Mouse (Mus musculus): ENCODE results near the gene Nes. TPM values are rescaled to one million over a fixed set of nuclear protein-coding genes. Genes with fewer than 3 reads are reported as not detected.
A peak's percentile ranks its signal among the peaks of the same experiment; 100 is the strongest.

Gene Nes
- 92.0 and 99.9 TPM in 2 replicates for polyA plus RNA-seq (2014; fragmentation: Nextera tagmentation; extraction: Ambion mirVana)

GRCm38 (mm10) chr3:87970939-87971488 lies at the start of gene Nes:
Nes (plus strand) TSS chr3:87971078.
- Histone ChIP-seq H3K4me1 (replicated peaks; ENCODE audit: control insufficient read depth, insufficient read depth, low read length) (peaks cover 22% of the 10 kb centered on the region; the same call in 1 of the 2 replicates), H3K9me3 (ENCODE audit: control insufficient read depth, low read length) (no peaks in the 10 kb centered on the region), H3K4me3 (ENCODE audit: low read depth, low read length) (peak within 1 kb of the TSS; percentile 90), H3K27me3 (ENCODE audit: control insufficient read depth, insufficient read depth, low read length) (no peaks in the 10 kb centered on the region), H3K27ac (ENCODE audit: low read depth, low read length) (peak within 1 kb of the TSS; percentile 99), H3K36me3 (ENCODE audit: control insufficient read depth, insufficient read depth, low read length) (peaks cover 7% of the 10 kb centered on the region), H3K9ac (ENCODE audit: low read length) (peak within 1 kb of the TSS; percentile 95), H3K4me2 (ENCODE audit: low read depth, low read length, severe bottlenecking) (peak within 1 kb of the TSS; percentile 85)
- under 1% methylated on average over 44 of the region's 44 CpGs for WGBS
- peak; percentile 95 for DNase-seq (ENCODE audit: low spot score)
- ATAC-seq (replicated peaks; ENCODE audit: low FRiP score), result peak; percentile 75

DNA sequence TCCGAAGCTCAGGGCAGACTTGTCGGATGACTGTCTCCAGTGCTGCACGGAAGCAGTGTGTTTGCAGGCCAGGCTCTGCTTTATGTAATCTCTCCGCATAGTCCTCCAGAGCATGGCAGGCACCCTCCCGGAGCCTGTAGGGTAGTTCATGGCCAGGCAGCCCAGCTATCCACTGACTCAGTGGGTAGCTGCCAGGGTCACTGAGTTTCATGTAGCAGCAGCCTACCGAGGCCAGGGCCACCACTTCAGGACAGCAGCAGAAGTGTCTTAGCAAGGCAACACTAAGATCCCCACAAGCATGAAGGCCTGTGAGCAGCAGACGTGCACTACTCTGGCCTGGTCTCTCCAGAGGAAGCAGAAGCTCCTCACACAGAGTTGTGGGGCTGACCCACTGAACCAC lies 45.9 kb upstream of the Nes start:
- Histone ChIP-seq H3K4me2 (ENCODE audit: low read depth, low read length, severe bottlenecking) (no peak overlapping the region), H3K9ac (ENCODE audit: low read length) (no peak overlapping the region), H3K4me1 (replicated peaks; ENCODE audit: control insufficient read depth, insufficient read depth, low read length) (peaks cover 6% of the 10 kb centered on the region), H3K27me3 (ENCODE audit: control insufficient read depth, insufficient read depth, low read length) (no peaks in the 10 kb centered on the region), H3K36me3 (ENCODE audit: control insufficient read depth, insufficient read depth, low read length) (peaks cover 10% of the 10 kb centered on the region), H3K4me3 (ENCODE audit: low read depth, low read length) (no peak overlapping the region), H3K27ac (ENCODE audit: low read depth, low read length) (no peak overlapping the region), H3K9me3 (ENCODE audit: control insufficient read depth, low read length) (no peaks in the 10 kb centered on the region)
- DNase-seq (ENCODE audit: low spot score) (no peak), ATAC-seq (replicated peaks; ENCODE audit: low FRiP score) (no peak)
- WGBS, result 92% methylated on average over 7 of the region's 7 CpGs

DNA sequence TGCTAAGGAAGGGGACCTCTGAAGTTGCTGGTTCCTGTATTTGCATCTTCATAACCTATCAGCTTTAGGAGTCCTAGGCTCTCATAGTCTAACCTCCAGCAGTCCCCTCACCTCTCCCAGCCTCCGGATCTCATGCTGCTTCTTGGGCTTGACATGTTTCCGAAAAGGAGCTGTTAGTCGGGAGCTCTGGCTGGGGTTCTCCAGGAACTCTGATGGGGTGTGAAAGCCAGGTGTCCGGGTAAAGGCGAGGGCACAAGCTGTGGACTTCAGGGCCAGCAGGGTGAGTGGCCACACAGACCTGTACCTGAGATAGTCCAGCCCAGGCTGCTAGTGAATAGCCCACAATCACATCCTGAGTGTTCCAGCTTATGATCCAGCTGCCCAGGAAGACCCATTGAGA lies 43.4 kb upstream of the Nes start:
- DNase-seq (ENCODE audit: low spot score), result no peak
- Histone ChIP-seq H3K9me3 (ENCODE audit: control insufficient read depth, low read length) (no peaks in the 10 kb centered on the region), H3K9ac (ENCODE audit: low read length) (no peak overlapping the region), H3K27ac (ENCODE audit: low read depth, low read length) (no peak overlapping the region), H3K4me1 (replicated peaks; ENCODE audit: control insufficient read depth, insufficient read depth, low read length) (peaks cover 10% of the 10 kb centered on the region), H3K4me3 (ENCODE audit: low read depth, low read length) (no peak overlapping the region), H3K4me2 (ENCODE audit: low read depth, low read length, severe bottlenecking) (no peak overlapping the region), H3K36me3 (ENCODE audit: control insufficient read depth, insufficient read depth, low read length) (peaks cover 16% of the 10 kb centered on the region), H3K27me3 (ENCODE audit: control insufficient read depth, insufficient read depth, low read length) (no peaks in the 10 kb centered on the region)
- ATAC-seq (replicated peaks; ENCODE audit: low FRiP score), result no peak
- 96% methylated on average over 5 of the region's 5 CpGs for WGBS

GRCm38 (mm10) chr3:87929341-87930077 lies 41.4 kb upstream of the Nes start:
- Histone ChIP-seq H3K27ac (ENCODE audit: low read depth, low read length) (0 out of 2 replicates have a peak overlapping the region, but pooled peaks have one; percentile 25), H3K4me2 (ENCODE audit: low read depth, low read length, severe bottlenecking) (peak overlapping the region; percentile 68), H3K27me3 (ENCODE audit: control insufficient read depth, insufficient read depth, low read length) (no peaks in the 10 kb centered on the region), H3K9ac (ENCODE audit: low read length) (peak overlapping the region; percentile 92), H3K36me3 (ENCODE audit: control insufficient read depth, insufficient read depth, low read length) (peaks cover 19% of the 10 kb centered on the region), H3K4me3 (ENCODE audit: low read depth, low read length) (peak overlapping the region; percentile 93), H3K4me1 (replicated peaks; ENCODE audit: control insufficient read depth, insufficient read depth, low read length) (peaks cover 10% of the 10 kb centered on the region), H3K9me3 (ENCODE audit: control insufficient read depth, low read length) (no peaks in the 10 kb centered on the region)
- DNase-seq (ENCODE audit: low spot score) (no peak), ATAC-seq (replicated peaks; ENCODE audit: low FRiP score) (no peak)
- WGBS, result 9% methylated on average over 26 of the region's 26 CpGs

DNA sequence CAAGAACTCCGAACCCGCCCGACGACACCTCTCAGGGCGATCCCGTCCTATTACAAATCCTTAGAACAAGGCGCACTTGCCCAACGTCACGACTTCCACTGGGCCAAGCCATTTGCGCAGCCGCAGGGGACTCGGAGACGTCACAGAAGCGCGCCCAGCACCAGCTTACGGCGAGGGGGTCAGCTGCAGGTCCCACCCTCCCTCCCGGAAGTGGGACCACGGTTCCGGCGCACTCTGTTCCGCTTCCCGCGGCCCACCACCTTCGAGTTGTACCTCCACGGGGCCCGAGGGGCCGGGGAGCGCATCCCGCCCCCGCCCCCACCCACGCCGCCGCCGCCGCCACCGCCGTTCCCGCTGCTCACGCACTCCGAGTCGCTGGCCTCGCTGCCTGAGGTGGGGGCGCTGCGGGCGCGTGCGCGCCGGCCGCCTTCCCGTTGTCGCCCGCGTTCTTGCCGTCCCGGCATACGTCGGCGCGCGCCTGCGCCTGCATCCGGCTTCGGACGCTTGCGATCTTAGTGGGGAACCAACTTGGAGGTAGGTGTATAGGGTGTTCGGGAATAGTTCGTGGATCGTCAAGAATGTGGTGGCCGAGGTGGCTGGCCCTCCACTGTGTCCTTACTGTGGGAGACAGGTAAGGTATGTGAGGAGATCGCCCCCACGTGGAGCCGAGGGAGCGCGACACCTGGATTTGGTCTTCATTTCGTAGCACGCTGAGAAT lies 40.6 kb upstream of the Nes start, which contains the start of the genes Isg20l2 and Rrnad1:
Gene Isg20l2 (plus strand): TSS at position 237 of the 718 bp plus-strand sequence.
Gene Rrnad1 (minus strand): TSS at position 640 of the 718 bp plus-strand sequence.
- peak within 1 kb of the TSS; percentile 92 for H3K9ac ChIP-seq (ENCODE audit: low read length)
- H3K4me1 ChIP-seq (replicated peaks; ENCODE audit: control insufficient read depth, insufficient read depth, low read length), result peaks cover 10% of the 10 kb centered on the region
- peak within 1 kb of the TSS; percentile 68 for H3K4me2 ChIP-seq (ENCODE audit: low read depth, low read length, severe bottlenecking)
- under 1% methylated on average over 75 of the region's 78 CpGs for WGBS
- peak within 1 kb of the TSS; percentile 93 for H3K4me3 ChIP-seq (ENCODE audit: low read depth, low read length)
- no peaks in the 10 kb centered on the region for H3K9me3 ChIP-seq (ENCODE audit: control insufficient read depth, low read length)
- no peaks in the 10 kb centered on the region for H3K27me3 ChIP-seq (ENCODE audit: control insufficient read depth, insufficient read depth, low read length)
- peak within 1 kb of the TSS; percentile 75 for H3K27ac ChIP-seq (ENCODE audit: low read depth, low read length)
- peak; percentile 98 for DNase-seq (ENCODE audit: low spot score)
- peak; percentile 96 for ATAC-seq (replicated peaks; ENCODE audit: low FRiP score)
- peaks cover 16% of the 10 kb centered on the region for H3K36me3 ChIP-seq (ENCODE audit: control insufficient read depth, insufficient read depth, low read length)

DNA sequence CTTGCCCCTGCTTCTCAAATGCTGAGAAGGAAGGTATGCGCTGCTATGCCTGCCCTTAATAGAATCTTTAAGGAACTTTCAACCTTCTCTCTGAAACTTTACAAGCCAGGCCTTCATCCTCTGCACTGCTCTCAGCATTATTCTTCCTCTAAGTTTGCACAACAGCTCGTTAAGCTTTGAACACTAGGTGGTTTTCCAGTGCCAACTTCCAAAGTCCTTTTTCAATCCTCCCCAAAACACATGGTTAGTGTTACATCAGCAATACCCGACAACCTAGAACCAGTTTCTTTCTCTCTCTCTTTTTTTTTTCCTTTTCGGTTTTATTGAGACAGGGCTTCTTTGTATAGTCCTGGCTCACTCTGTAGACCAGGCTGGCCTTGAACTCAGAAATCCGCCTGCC lies 36.9 kb upstream of the Nes start:
- Histone ChIP-seq H3K4me3 (ENCODE audit: low read depth, low read length) (no peak overlapping the region), H3K9me3 (ENCODE audit: control insufficient read depth, low read length) (no peaks in the 10 kb centered on the region), H3K36me3 (ENCODE audit: control insufficient read depth, insufficient read depth, low read length) (peaks cover 15% of the 10 kb centered on the region; the same call in 1 of the 2 replicates), H3K9ac (ENCODE audit: low read length) (no peak overlapping the region), H3K4me1 (replicated peaks; ENCODE audit: control insufficient read depth, insufficient read depth, low read length) (peaks cover 14% of the 10 kb centered on the region), H3K27ac (ENCODE audit: low read depth, low read length) (no peak overlapping the region), H3K27me3 (ENCODE audit: control insufficient read depth, insufficient read depth, low read length) (no peaks in the 10 kb centered on the region), H3K4me2 (ENCODE audit: low read depth, low read length, severe bottlenecking) (no peak overlapping the region)
- ATAC-seq (replicated peaks; ENCODE audit: low FRiP score) (no peak), DNase-seq (ENCODE audit: low spot score) (no peak)
- WGBS, result 86% methylated on average over 5 of the region's 5 CpGs

- WGBS, result 73% methylated on average over 4 of the region's 4 CpGs
- peaks cover 11% of the 10 kb centered on the region; the same call in 1 of the 2 replicates for H3K4me1 ChIP-seq (replicated peaks; ENCODE audit: control insufficient read depth, insufficient read depth, low read length)
- no peaks in the 10 kb centered on the region for H3K27me3 ChIP-seq (ENCODE audit: control insufficient read depth, insufficient read depth, low read length)
- no peak overlapping the region for H3K27ac ChIP-seq (ENCODE audit: low read depth, low read length)
- H3K4me2 ChIP-seq (ENCODE audit: low read depth, low read length, severe bottlenecking), result no peak overlapping the region
- no peak overlapping the region for H3K4me3 ChIP-seq (ENCODE audit: low read depth, low read length)
- ATAC-seq (replicated peaks; ENCODE audit: low FRiP score) (no peak), DNase-seq (ENCODE audit: low spot score) (no peak)
- no peak overlapping the region for H3K9ac ChIP-seq (ENCODE audit: low read length)
- no peaks in the 10 kb centered on the region for H3K9me3 ChIP-seq (ENCODE audit: control insufficient read depth, low read length)
- peaks cover 15% of the 10 kb centered on the region; the same call in 1 of the 2 replicates for H3K36me3 ChIP-seq (ENCODE audit: control insufficient read depth, insufficient read depth, low read length)
Observed at GRCm38 (mm10) chr3:87934501-87934900, 36.4 kb upstream of the Nes start.

DNA sequence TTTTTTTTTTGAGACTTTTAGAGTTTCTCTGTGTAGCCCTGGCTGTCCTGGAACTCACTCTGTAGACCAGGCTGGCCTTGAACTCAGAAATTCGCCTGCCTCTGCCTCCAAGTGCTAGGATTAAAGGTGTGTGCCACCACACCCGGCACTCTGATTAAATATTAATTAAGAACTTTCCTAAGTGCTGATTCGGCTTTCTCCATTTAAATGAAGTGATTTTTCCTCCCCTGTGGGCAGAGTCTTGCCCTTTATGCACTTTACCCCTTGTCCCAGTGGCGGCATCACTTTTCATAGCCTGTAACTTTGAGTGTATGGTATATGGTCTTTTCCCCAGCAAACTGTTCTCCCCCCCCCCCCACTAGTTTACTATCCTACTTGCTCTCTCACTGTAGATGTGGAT lies 35.7 kb upstream of the Nes start:
- Histone ChIP-seq H3K27ac (ENCODE audit: low read depth, low read length) (no peak overlapping the region), H3K4me2 (ENCODE audit: low read depth, low read length, severe bottlenecking) (no peak overlapping the region), H3K27me3 (ENCODE audit: control insufficient read depth, insufficient read depth, low read length) (no peaks in the 10 kb centered on the region), H3K4me3 (ENCODE audit: low read depth, low read length) (no peak overlapping the region), H3K4me1 (replicated peaks; ENCODE audit: control insufficient read depth, insufficient read depth, low read length) (peaks cover 11% of the 10 kb centered on the region; the same call in 1 of the 2 replicates), H3K9ac (ENCODE audit: low read length) (no peak overlapping the region), H3K36me3 (ENCODE audit: control insufficient read depth, insufficient read depth, low read length) (peaks cover 15% of the 10 kb centered on the region; the same call in 1 of the 2 replicates), H3K9me3 (ENCODE audit: control insufficient read depth, low read length) (no peaks in the 10 kb centered on the region)
- 82% methylated on average over 4 of the region's 4 CpGs for WGBS
- DNase-seq (ENCODE audit: low spot score) (no peak), ATAC-seq (replicated peaks; ENCODE audit: low FRiP score) (no peak; the same call in 1 of the 2 replicates)
